ENCODE assay signal across 8 mouse cellular contexts in genomic region chr1:59480821-59481455, GRCm38 (mm10). TPM values are rescaled to one million over a fixed set of nuclear protein-coding genes. Genes with fewer than 3 reads are reported as not detected.
DNase-seq lines count a peak whose midpoint lies in the region; ATAC-seq and TF ChIP-seq lines count a peak whose summit lies in the region.

No protein-coding gene starts in this region.

- H3K4me3 ChIP-seq in lung, embryonic 16.5 days (ENCODE audit: low read length): peak overlapping the region; percentile 55
- H3K4me3 ChIP-seq in hindbrain, postnatal 0 days (ENCODE audit: low read length): peak overlapping the region; percentile 58
- H3K4me3 ChIP-seq in liver, embryonic 15.5 days (replicated peaks): peak overlapping the region; percentile 67

- peaks cover 13% of the 10 kb centered on the region for H3K4me1 ChIP-seq in lung, embryonic 16.5 days (replicated peaks; ENCODE audit: control insufficient read depth, insufficient read depth, low read length)
- H3K4me1 ChIP-seq in hindbrain, postnatal 0 days (ENCODE audit: insufficient read depth, low read length): peaks cover 3% of the 10 kb centered on the region; the same call in 1 of the 2 replicates
- H3K4me1 ChIP-seq in liver, embryonic 15.5 days (replicated peaks): peaks cover 40% of the 10 kb centered on the region

- ATAC-seq in lung, embryonic 16.5 days (ENCODE audit: low read depth): no peak
- ATAC-seq in hindbrain, postnatal 0 days: no peak
- ATAC-seq in liver, embryonic 15.5 days (ENCODE audit: insufficient read depth): no peak
- ATAC-seq in cerebellum, adult (ENCODE audit: insufficient number of reproducible peaks, low FRiP score, low TSS enrichment): no peak

- intact Hi-C loops in left cerebral cortex, postnatal 25 days (cut with DNase I): loop anchor here (5.0 kb wide), 1 partner anchor 141 kb away; no protein-coding TSS in a partner anchor

- no peak for DNase-seq in lung, postnatal 25 days (ENCODE audit: low spot score)
- DNase-seq in embryo, embryonic 9.5 days (ENCODE audit: extremely low spot score): peak; percentile 75
- no peak for DNase-seq in hindbrain, postnatal 0 days (ENCODE audit: low spot score)
- DNase-seq in thymus, postnatal 4 days: peak; percentile 17
- no peak for DNase-seq in left cerebral cortex, postnatal 25 days (ENCODE audit: low spot score in 2 of 2)

- H3K27me3 ChIP-seq in lung, embryonic 16.5 days (ENCODE audit: control insufficient read depth, insufficient read depth, low read depth, low read length): no peaks in the 10 kb centered on the region
- no peaks in the 10 kb centered on the region; the same call in 1 of the 2 replicates for H3K27me3 ChIP-seq in hindbrain, postnatal 0 days (ENCODE audit: insufficient read depth, low read length)
- peaks cover 26% of the 10 kb centered on the region for H3K27me3 ChIP-seq in liver, embryonic 15.5 days

- peak overlapping the region; percentile 99 for H3K27ac ChIP-seq in lung, embryonic 16.5 days (ENCODE audit: low read length)
- H3K27ac ChIP-seq in hindbrain, postnatal 0 days: peak overlapping the region; percentile 61
- H3K27ac ChIP-seq in liver, embryonic 15.5 days (replicated peaks): peak overlapping the region; percentile 80

- WGBS in lung, embryonic 16.5 days: 3% methylated on average over 23 of the region's 23 CpGs
- WGBS in hindbrain, postnatal 0 days: 6% methylated on average over 23 of the region's 23 CpGs
- 9% methylated on average over 23 of the region's 23 CpGs for WGBS in liver, embryonic 15.5 days (ENCODE audit: insufficient replicate concordance)

- peak overlapping the region; percentile 81 for H3K4me2 ChIP-seq in lung, embryonic 16.5 days (ENCODE audit: low read depth, low read length)
- peak overlapping the region; percentile 94 for H3K4me2 ChIP-seq in hindbrain, postnatal 0 days (ENCODE audit: low read depth, low read length)
- peak overlapping the region; percentile 90 for H3K4me2 ChIP-seq in liver, embryonic 15.5 days

- peak overlapping the region; percentile 74 for H3K9ac ChIP-seq in lung, embryonic 16.5 days (ENCODE audit: low read length)
- H3K9ac ChIP-seq in hindbrain, postnatal 0 days (replicated peaks; ENCODE audit: low read length): 0 out of 2 replicates have a peak overlapping the region, but pooled peaks have one; percentile 14
- peak overlapping the region; percentile 54 for H3K9ac ChIP-seq in liver, embryonic 15.5 days

- no peak for TF ChIP-seq CTCF in hindbrain, postnatal 0 days (IDR thresholded peaks at IDR 0.05; ENCODE audit: low read depth)

- H3K36me3 ChIP-seq in lung, embryonic 16.5 days (ENCODE audit: control insufficient read depth, insufficient read depth, low read length): no peaks in the 10 kb centered on the region
- H3K36me3 ChIP-seq in hindbrain, postnatal 0 days (ENCODE audit: insufficient read depth, low read length): no peaks in the 10 kb centered on the region
- H3K36me3 ChIP-seq in liver, embryonic 15.5 days (replicated peaks): no peaks in the 10 kb centered on the region; the same call in 1 of the 2 replicates

- H3K9me3 ChIP-seq in lung, embryonic 16.5 days (ENCODE audit: control insufficient read depth, low read length): no peaks in the 10 kb centered on the region
- no peaks in the 10 kb centered on the region for H3K9me3 ChIP-seq in hindbrain, postnatal 0 days (ENCODE audit: low read length)
- H3K9me3 ChIP-seq in liver, embryonic 15.5 days (replicated peaks): no peaks in the 10 kb centered on the region

RNA-seq across cellular contexts. Expression of gene Fzd7, which starts 1.3 kb away (rescaled TPM):
- 12.4 and 12.9 TPM in 2 replicates for polyA plus RNA-seq in lung, embryonic 16.5 days (2015; fragmentation: Nextera tagmentation; extraction: Ambion mirVana)
- 17.2 and 19.9 TPM in 2 replicates for total RNA-seq in hindbrain, postnatal 0 days (2014; rRNA removed)
- 1.4 and 1.8 TPM in 2 replicates for polyA plus RNA-seq in hindbrain, postnatal 0 days (2015; fragmentation: Nextera tagmentation; extraction: Ambion mirVana)
- 1.1 and 1.3 TPM in 2 replicates for polyA plus RNA-seq in liver, embryonic 15.5 days (2015; fragmentation: Nextera tagmentation; extraction: Ambion mirVana)
- 1 to 10 TPM; 6.8 to 6.9 TPM for total RNA-seq in left cerebral cortex, postnatal 25 days (2021)

RNA-seq across cellular contexts. Expression of gene Gm973, which starts 35.1 kb away (rescaled TPM):
- polyA plus RNA-seq in lung, embryonic 16.5 days (2015; fragmentation: Nextera tagmentation; extraction: Ambion mirVana): 2.0 and 2.3 TPM in 2 replicates
- total RNA-seq in hindbrain, postnatal 0 days (2014; rRNA removed): 9.7 and 12.5 TPM in 2 replicates
- 11.9 and 13.9 TPM in 2 replicates for polyA plus RNA-seq in hindbrain, postnatal 0 days (2015; fragmentation: Nextera tagmentation; extraction: Ambion mirVana)
- polyA plus RNA-seq in liver, embryonic 15.5 days (2015; fragmentation: Nextera tagmentation; extraction: Ambion mirVana): 0.12 TPM in 1 of 2 replicates, not detected in the other
- total RNA-seq in left cerebral cortex, postnatal 25 days (2021): 1 to 10 TPM; 8.3 to 9.2 TPM

Comparison
In these comparisons a context has a peak if more than half of its experiments do, and no peak if none do; other contexts are left out.
1. H3K9ac ChIP-seq: peak in every context shown above with its lines; median percentile 74 in lung, embryonic 16.5 days; 54 in liver, embryonic 15.5 days; 14 in hindbrain, postnatal 0 days.
2. DNase-seq: peak in embryo, embryonic 9.5 days (single experiment) and thymus, postnatal 4 days (single experiment); none in lung, postnatal 25 days (single experiment), hindbrain, postnatal 0 days (single experiment) and left cerebral cortex, postnatal 25 days (0 of 2).
3. Peak in every context shown above with its lines, with median percentiles within 50 percentile points of each other: H3K27ac ChIP-seq, H3K4me2 ChIP-seq and H3K4me3 ChIP-seq.